Mouse (Mus musculus): ENCODE measurements around the gene Selenon. TPM values are rescaled to one million over a fixed set of nuclear protein-coding genes. Genes with fewer than 3 reads are reported as not detected.

Gene Selenon
- total RNA-seq (2021), result 1 to 10 TPM; 4.4 to 6.3 TPM
- long read RNA-seq, experiment 1, transcript Selenon-201 (12 exons, 3,445 nt), result major isoform, 9 of 11 reads
- long read RNA-seq, experiment 1, partial matches to known transcripts, result 2 of 11 reads
- long read RNA-seq, experiment 1, other reads (novel, unspliced or antisense), result 0 of 11 reads
- long read RNA-seq, experiment 2, transcript Selenon-201 (12 exons, 3,445 nt), result major isoform, 5 of 5 reads
- long read RNA-seq, experiment 2, partial matches to known transcripts, result 0 of 5 reads
- long read RNA-seq, experiment 2, other reads (novel, unspliced or antisense), result 0 of 5 reads

DNA sequence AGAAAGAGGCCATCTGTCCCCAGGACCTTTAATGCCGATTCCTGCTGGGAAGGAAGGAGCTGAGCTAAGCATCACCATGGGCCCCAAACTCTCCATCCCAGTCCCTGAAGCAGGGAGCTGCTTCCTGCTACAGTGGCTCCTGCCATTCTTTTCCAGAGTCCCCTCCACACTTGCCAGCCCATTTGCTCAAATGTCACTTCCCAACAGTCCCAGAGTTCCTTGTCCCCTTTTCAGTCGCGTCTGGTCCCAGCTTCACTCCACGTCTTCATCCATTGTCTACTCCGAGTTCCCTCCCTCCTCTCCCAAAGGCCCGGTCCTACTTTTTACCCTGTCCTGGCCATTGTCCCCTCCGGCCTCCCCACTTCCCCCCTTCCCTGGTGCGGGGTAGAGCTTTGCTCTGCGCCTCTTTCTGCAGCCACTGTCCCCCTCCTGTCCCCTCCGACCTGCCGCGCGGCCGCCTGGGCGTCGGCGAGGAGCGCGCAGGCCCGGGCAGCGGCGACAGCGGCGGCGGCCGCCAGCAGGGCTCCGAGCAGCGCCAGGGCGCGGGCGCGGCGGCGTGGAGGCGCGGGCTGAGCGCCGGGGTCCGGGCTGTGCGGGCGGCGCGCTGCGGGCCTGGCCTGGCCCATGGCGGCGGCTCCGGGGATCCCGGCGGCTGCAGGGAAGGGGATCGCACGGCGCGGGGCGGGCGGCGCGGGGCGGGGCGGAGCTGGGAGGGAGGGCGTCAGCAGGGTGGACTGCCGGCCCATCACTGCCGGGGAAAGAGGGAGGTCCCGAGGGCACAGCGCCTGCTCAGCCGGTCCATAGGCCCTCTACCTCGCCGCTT is at the start of gene Selenon:
Gene Selenon (minus strand): TSS at position 673 of the 823 bp plus-strand sequence.
- peak; percentile 87 for DNase-seq

DNA sequence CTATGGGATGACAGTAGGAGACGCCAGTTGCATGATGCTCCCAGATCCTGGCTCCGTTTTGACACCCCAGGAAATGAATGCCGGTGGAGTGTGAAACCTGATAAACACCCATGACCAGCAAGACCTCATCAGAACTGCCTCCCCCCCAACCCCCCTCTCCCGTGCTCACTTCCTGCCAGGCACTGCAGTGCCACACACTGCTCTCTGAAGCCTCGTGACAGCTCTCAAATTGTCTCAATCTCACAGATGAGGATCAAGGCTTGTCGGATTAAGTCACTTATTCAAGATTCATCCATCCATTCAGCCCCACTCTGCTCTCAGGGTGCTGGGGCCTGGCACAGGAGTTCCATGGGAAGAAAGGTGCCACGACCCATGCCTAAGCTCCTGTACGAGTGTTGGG is 49.4 kb upstream of the Selenon start:
- intact Hi-C loops (cut with DNase I), result no loop called here
- TF ChIP-seq CTCF (IDR thresholded peaks at IDR 0.05), result no peak
- no peak for DNase-seq
- Histone ChIP-seq H3K4me3 (no peak overlapping the region), H3K27ac (peak overlapping the region; percentile 48)

More for the DNA sequence above, at the start of gene Selenon:
- no peak for TF ChIP-seq CTCF (IDR thresholded peaks at IDR 0.05)
- peak within 1 kb of the TSS; percentile 81 for H3K4me3 ChIP-seq
- H3K27ac ChIP-seq, result peak within 1 kb of the TSS; percentile 82
- intact Hi-C loops (cut with DNase I), result no loop called here

DNA sequence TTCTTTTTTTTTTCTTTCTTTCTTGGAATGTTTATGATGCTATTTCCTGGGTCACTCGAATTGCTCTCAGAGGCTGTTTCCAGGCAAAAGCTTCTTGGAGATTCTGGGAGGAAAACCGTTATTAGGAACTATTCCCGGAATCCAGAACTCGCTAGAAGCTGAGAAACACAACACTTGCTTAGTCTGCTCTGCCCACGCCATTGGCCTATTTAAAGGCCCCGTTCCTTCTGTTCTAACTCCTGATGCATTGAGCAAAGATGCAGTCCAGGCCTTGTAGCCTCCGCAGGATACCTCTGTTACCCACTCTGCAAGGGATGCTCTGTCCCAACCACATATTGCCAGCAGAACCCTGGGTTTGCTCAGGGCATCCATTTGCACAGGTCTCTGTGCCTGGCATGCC is 48.8 kb upstream of the Selenon start:
- Histone ChIP-seq H3K4me3 (no peak overlapping the region), H3K27ac (peak overlapping the region; percentile 48)
- no peak for TF ChIP-seq CTCF (IDR thresholded peaks at IDR 0.05)
- intact Hi-C loops (cut with DNase I), result no loop called here
- no peak for DNase-seq

GRCm38 (mm10) chr4:134600060-134600459 is 48.1 kb upstream of the Selenon start:
- no peak overlapping the region for H3K4me3 ChIP-seq
- H3K27ac ChIP-seq, result peak overlapping the region; percentile 48; the same call in 1 of the 2 replicates
- no peak for DNase-seq
- no peak for TF ChIP-seq CTCF (IDR thresholded peaks at IDR 0.05)
- intact Hi-C loops (cut with DNase I), result no loop called here

GRCm38 (mm10) chr4:134596816-134597692 is 45.1 kb upstream of the Selenon start:
- DNase-seq, result peak; percentile 87
- no peak overlapping the region for H3K4me3 ChIP-seq
- H3K27ac ChIP-seq, result peak overlapping the region; percentile 81

GRCm38 (mm10) chr4:134594731-134595439 is 42.9 kb upstream of the Selenon start:
- intact Hi-C loops (cut with DNase I), result no loop called here
- Histone ChIP-seq H3K4me3 (no peak overlapping the region), H3K27ac (no peak overlapping the region)
- TF ChIP-seq CTCF (IDR thresholded peaks at IDR 0.05), result no peak
- DNase-seq, result no peak

More at GRCm38 (mm10) chr4:134596816-134597692, 45.1 kb upstream of the Selenon start:
- intact Hi-C loops (cut with DNase I), result no loop called here
- TF ChIP-seq CTCF (IDR thresholded peaks at IDR 0.05), result no peak

DNA sequence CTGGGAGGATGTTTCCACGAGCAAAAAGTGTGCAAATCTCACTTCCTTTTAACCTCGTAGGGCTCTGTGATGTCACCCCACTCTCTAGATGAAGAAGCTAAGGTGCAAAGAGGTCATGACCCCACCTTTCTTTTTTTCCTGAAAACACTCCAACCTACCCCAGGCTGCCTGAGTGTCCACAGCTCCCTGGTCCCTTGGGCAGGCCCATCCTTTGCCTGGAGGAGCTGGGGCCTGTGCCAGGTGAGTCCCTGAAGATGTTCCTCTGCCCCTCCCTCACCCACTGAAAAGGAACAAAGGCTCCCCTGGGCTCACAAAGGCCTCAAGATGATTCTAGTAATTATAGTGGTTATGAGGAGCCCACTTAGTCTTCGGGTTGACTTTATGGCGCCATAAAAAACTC is 40.5 kb upstream of the Selenon start:
- no peak for DNase-seq
- intact Hi-C loops (cut with DNase I), result loop anchor here (2.0 kb wide), 1 partner anchor 110 kb away; no protein-coding TSS in a partner anchor
- TF ChIP-seq CTCF (IDR thresholded peaks at IDR 0.05), result no peak
- peak overlapping the region; percentile 82 for H3K27ac ChIP-seq
- H3K4me3 ChIP-seq, result no peak overlapping the region

GRCm38 (mm10) chr4:134591506-134592061 is 39.6 kb upstream of the Selenon start:
- DNase-seq, result peak; percentile 94
- H3K27ac ChIP-seq, result peak overlapping the region; percentile 82
- no peak for TF ChIP-seq CTCF (IDR thresholded peaks at IDR 0.05)
- intact Hi-C loops (cut with DNase I), result loop anchor here (2.0 kb wide), 1 partner anchor 111 kb away; no protein-coding TSS in a partner anchor
- peak overlapping the region; percentile 19; the same call in 1 of the 2 replicates for H3K4me3 ChIP-seq

DNA sequence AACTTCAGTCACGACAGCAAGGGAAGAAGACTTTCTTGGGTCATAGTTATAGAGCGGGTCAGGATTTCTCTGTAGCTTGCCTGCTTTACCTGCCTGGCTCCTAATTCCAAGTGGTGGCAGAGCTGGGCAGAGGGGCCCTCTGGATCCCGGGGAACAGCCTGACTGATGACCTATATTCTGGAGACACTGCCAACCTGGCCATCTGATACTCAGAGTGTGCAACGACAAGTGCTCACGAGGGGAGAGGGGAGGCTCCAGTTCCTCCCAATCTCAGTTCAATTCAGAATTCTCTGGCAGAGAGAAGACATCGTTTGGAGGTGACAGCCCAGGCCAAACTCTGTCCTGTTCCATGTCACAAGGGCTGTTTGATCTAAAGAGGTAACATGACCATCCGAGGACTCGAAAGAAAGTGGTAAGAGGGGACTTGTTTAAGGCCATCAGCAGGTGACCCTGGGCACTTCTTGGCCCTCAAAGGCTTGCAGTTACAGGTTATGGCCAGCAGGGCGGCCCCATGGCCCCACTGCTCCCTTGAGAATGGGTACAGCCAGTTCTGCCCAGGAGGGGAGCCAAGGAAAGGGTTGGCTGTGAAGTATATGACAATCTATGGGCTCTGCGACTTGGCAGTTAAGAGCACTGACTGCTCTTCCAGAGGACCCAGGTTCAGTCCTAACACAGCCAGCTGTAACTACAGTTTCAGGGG is 38.4 kb upstream of the Selenon start:
- Histone ChIP-seq H3K4me3 (no peak overlapping the region), H3K27ac (peak overlapping the region; percentile 82; the same call in 1 of the 2 replicates)
- intact Hi-C loops (cut with DNase I), result no loop called here
- peak; percentile 86 for TF ChIP-seq CTCF (IDR thresholded peaks at IDR 0.05)
- peak; percentile 85 for DNase-seq

- no peak for TF ChIP-seq CTCF (IDR thresholded peaks at IDR 0.05)
- DNase-seq, result no peak
- intact Hi-C loops (cut with DNase I), result loop anchor here (5.0 kb wide), 1 partner anchor 47 kb away; no protein-coding TSS in a partner anchor
- H3K4me3 ChIP-seq, result no peak overlapping the region
- no peak overlapping the region for H3K27ac ChIP-seq
Measured at GRCm38 (mm10) chr4:134589786-134590185, 37.8 kb upstream of the Selenon start.

DNA sequence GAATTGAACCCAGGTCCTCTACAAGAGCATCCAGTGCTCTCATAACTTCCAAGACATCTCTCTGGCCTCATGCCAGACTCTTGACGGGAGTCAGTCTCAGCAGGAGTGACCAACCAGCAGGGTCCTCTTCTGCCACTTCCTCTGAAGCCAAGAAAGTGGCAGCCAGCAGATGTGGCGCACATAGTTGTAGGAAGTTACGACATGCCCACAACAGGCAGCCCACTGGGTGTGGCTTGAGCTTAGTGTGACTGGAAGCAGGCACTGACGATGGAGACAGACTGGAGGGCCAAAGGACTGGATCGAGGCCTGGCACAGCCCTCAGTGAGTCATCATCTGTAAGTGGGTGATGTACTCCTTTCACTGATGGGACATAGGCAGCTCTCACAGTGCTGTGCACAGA is 37.0 kb upstream of the Selenon start:
- intact Hi-C loops (cut with DNase I), result loop anchor here (5.0 kb wide), 1 partner anchor 47 kb away; no protein-coding TSS in a partner anchor
- TF ChIP-seq CTCF (IDR thresholded peaks at IDR 0.05), result no peak
- no peak overlapping the region for H3K27ac ChIP-seq
- no peak overlapping the region for H3K4me3 ChIP-seq
- DNase-seq, result no peak

Measured in gastrocnemius, adult 2 months (tissue).